Mouse (Mus musculus) MEL (cell line): ENCODE measurements around the gene Mpg. TPM values are rescaled to one million over a fixed set of nuclear protein-coding genes. Genes with fewer than 3 reads are reported as not detected.

ENCODE experiments used
- DNase-seq: peaks from one replicate; pipeline ENCODE4 v3.0.0; 2011; ENCODE audit warnings: low read depth, low spot score
- H3K27ac ChIP-seq: 2 replicates; pipeline ENCODE4 v1.5.1; 2012; ENCODE audit warnings: low read depth, mild to moderate bottlenecking, control low read depth, low read length, moderate library complexity; ENCODE audit not compliant: control insufficient read depth
- H3K27me3 ChIP-seq, 2 experiments: fragments of 150-350 bp in 1 of 2; sonication (generic) in 1 of 2; 2 replicates each; pipeline ENCODE4 v1.6.1; 2012; ENCODE audit warnings: low read length in 2 of 2, mild to moderate bottlenecking in 2 of 2, improper control_type of control experiment in 1 of 2, moderate library complexity in 1 of 2; ENCODE audit not compliant: insufficient read depth in 2 of 2, control insufficient read depth in 1 of 2
- H3K36me3 ChIP-seq, 2 experiments: 2 replicates each; pipeline ENCODE4 v1.6.1; 2012 to 2014; ENCODE audit warnings: low read length in 2 of 2, improper control_type of control experiment in 1 of 2, inconsistent platforms in 1 of 2, mild to moderate bottlenecking in 1 of 2; ENCODE audit not compliant: insufficient read depth in 2 of 2, control insufficient read depth in 1 of 2
- H3K4me1 ChIP-seq, 2 experiments: fragments of 150-350 bp in 1 of 2; sonication (generic) in 1 of 2; 2 replicates each; pipeline ENCODE4 v1.6.1; 2012; ENCODE audit warnings: low read length in 2 of 2, improper control_type of control experiment in 1 of 2, mild to moderate bottlenecking in 1 of 2; ENCODE audit not compliant: insufficient read depth in 2 of 2, control insufficient read depth in 1 of 2
- H3K4me3 ChIP-seq, 2 experiments: fragments of 150-350 bp in 1 of 2; sonication (generic) in 1 of 2; 2 replicates each; pipeline ENCODE4 v1.5.1; 2012; ENCODE audit warnings: low read depth in 2 of 2, low read length in 2 of 2, mild to moderate bottlenecking in 2 of 2, moderate library complexity in 2 of 2, control low read depth in 1 of 2, improper control_type of control experiment in 1 of 2; ENCODE audit not compliant: control insufficient read depth in 1 of 2, insufficient read depth in 1 of 2
- H3K79me2 ChIP-seq: 2 replicates; pipeline ENCODE4 v1.6.1; 2012; ENCODE audit warnings: mild to moderate bottlenecking, low read length, moderate library complexity; ENCODE audit not compliant: control insufficient read depth, poor library complexity, insufficient read depth
- H3K9ac ChIP-seq: 2 replicates; pipeline ENCODE4 v1.6.1; 2012; ENCODE audit warnings: low read depth, mild to moderate bottlenecking, control low read depth, low read length, moderate library complexity; ENCODE audit not compliant: control insufficient read depth, poor library complexity, severe bottlenecking
- H3K9me3 ChIP-seq: fragments of 150-350 bp; sonication (generic); replicated peaks from 2 replicates; pipeline ENCODE4 v1.6.1; 2012; ENCODE audit warnings: mild to moderate bottlenecking, low read length, improper control_type of control experiment, moderate library complexity; ENCODE audit not compliant: insufficient read depth
- CHD1 ChIP-seq: IDR thresholded peaks from 2 replicates; pipeline ENCODE4 v1.6.1; 2012; ENCODE audit warnings: low read depth, mild to moderate bottlenecking, inconsistent platforms, low read length, improper control_type of control experiment
- CTCF ChIP-seq, 3 experiments: IDR thresholded peaks in 2 of 3; conservative IDR thresholded peaks in 1 of 3; 2 replicates each; pipeline ENCODE4 v1.5.1; 2011 to 2012; ENCODE audit warnings: low read length in 3 of 3, low read depth in 2 of 3, mild to moderate bottlenecking in 2 of 3, improper control_type of control experiment in 1 of 3, inconsistent platforms in 1 of 3, mixed read lengths in 1 of 3, moderate library complexity in 1 of 3; ENCODE audit not compliant: control insufficient read depth in 1 of 3, insufficient read depth in 1 of 3, poor library complexity in 1 of 3, severe bottlenecking in 1 of 3
- GATA1 ChIP-seq: IDR thresholded peaks from 2 replicates; pipeline ENCODE4 v1.6.1; 2011; ENCODE audit warnings: low read depth, low read length, improper control_type of control experiment
- HCFC1 ChIP-seq: IDR thresholded peaks from 2 replicates; pipeline ENCODE4 v1.6.1; 2012; ENCODE audit warnings: low read depth, mild to moderate bottlenecking, inconsistent platforms, low read length, improper control_type of control experiment, moderate library complexity
- MAFK ChIP-seq: IDR thresholded peaks from 2 replicates; pipeline ENCODE4 v1.6.1; 2011; ENCODE audit warnings: low read depth, mild to moderate bottlenecking, low read length, improper control_type of control experiment, borderline replicate concordance
- MAX ChIP-seq: IDR thresholded peaks from 2 replicates; pipeline ENCODE4 v1.6.1; 2011; ENCODE audit warnings: low read length, improper control_type of control experiment
- MYC ChIP-seq: IDR thresholded peaks from 2 replicates; pipeline ENCODE4 v1.6.1; 2011; ENCODE audit warnings: low read depth, mild to moderate bottlenecking, low read length, improper control_type of control experiment, moderate library complexity
- NRF1 ChIP-seq: IDR thresholded peaks from 2 replicates; pipeline ENCODE4 v1.6.1; 2014; ENCODE audit warnings: low read depth, mild to moderate bottlenecking, inconsistent platforms, low read length, improper control_type of control experiment, moderate library complexity; ENCODE audit not compliant: poor library complexity, insufficient read depth, severe bottlenecking
- POLR2A ChIP-seq, 2 experiments: IDR thresholded peaks; 2 replicates each; pipeline ENCODE4 v1.6.1; 2011 to 2012; ENCODE audit warnings: low read length in 2 of 2, mild to moderate bottlenecking in 2 of 2, control low read depth in 1 of 2, improper control_type of control experiment in 1 of 2, low read depth in 1 of 2, moderate library complexity in 1 of 2; ENCODE audit not compliant: control insufficient read depth in 1 of 2, insufficient read depth in 1 of 2, poor library complexity in 1 of 2
- POLR2AphosphoS2 ChIP-seq: IDR thresholded peaks from 2 replicates; pipeline ENCODE4 v1.6.1; 2011; ENCODE audit warnings: low read length, improper control_type of control experiment
- TAL1 ChIP-seq: IDR thresholded peaks from 2 replicates; pipeline ENCODE4 v1.6.1; 2012; ENCODE audit warnings: mild to moderate bottlenecking, inconsistent platforms, low read length, moderate library complexity, mixed read lengths
- TBP ChIP-seq: IDR thresholded peaks from 2 replicates; pipeline ENCODE4 v1.8.0; 2011; ENCODE audit warnings: low read depth, low read length, improper control_type of control experiment
- UBTF ChIP-seq: IDR thresholded peaks from 2 replicates; pipeline ENCODE4 v1.6.1; 2012; ENCODE audit warnings: low read depth, mild to moderate bottlenecking, inconsistent platforms, low read length, improper control_type of control experiment, moderate library complexity, borderline replicate concordance; ENCODE audit not compliant: insufficient read depth
- polyA plus RNA-seq, 2 experiments: library from polyadenylated mRNA; stranded (reverse) in 1 of 2; unstranded in 1 of 2; fragments of >175 nt in 1 of 2; fragments of >200 nt in 1 of 2; gene quantifications; 2 replicates each; pipeline versions ENCODE4 v1.2.1 to v1.2.4; 2012; ENCODE audit warnings: low replicate concordance in 2 of 2, low read depth in 1 of 2; ENCODE audit not compliant: insufficient read length in 2 of 2, insufficient read depth in 1 of 2, missing spikeins in 1 of 2
- total RNA-seq: library from RNA; depleted of rRNA; stranded (reverse); fragments of 300-350 nt; gene quantifications from 2 replicates; pipeline ENCODE4 v1.2.3, GENCODE M21; 2012

Gene Mpg
- total and polyA plus RNA-seq, 3 experiments = 42.0 to 43.2 TPM; not detected in 1

GRCm38 (mm10) chr11:32221225-32221950, 4.9 kb upstream of the Mpg start:
- Histone ChIP-seq H3K27ac (no peak overlapping the region), H3K36me3 (peaks cover 0 to 13% of the 10 kb centered on the region in 2 experiments; a peak in 2 of 4 replicates), H3K4me3 (peak overlapping the region; percentile 60 to 74), H3K4me1 (peaks cover 9 to 21% of the 10 kb centered on the region in 2 experiments), H3K27me3 (peaks cover 10 to 14% of the 10 kb centered on the region in 2 experiments), H3K79me2 (peaks cover 3% of the 10 kb centered on the region; the same call in 1 of the 2 replicates), H3K9me3 (no peaks in the 10 kb centered on the region), H3K9ac (peak overlapping the region; percentile 79)
- DNase-seq = peak; percentile 53
- TF ChIP-seq POLR2A (IDR thresholded peaks at IDR 0.05; ENCODE audit: control insufficient read depth in 1 of 2, insufficient read depth in 1 of 2, low read depth in 1 of 2, low read length in 2 of 2, poor library complexity in 1 of 2) (no peak; a peak in 1 of 4 replicates), HCFC1 (no peak), GATA1 (no peak), MAFK (no peak), UBTF (no peak), CTCF (IDR thresholded peaks at IDR 0.05 in 2 of 3, conservative IDR thresholded peaks at IDR 0.05 in 1 of 3; ENCODE audit: control insufficient read depth in 1 of 3, insufficient read depth in 1 of 3, low read depth in 2 of 3, low read length in 3 of 3, poor library complexity in 1 of 3, severe bottlenecking in 1 of 3) (no peak), MYC (no peak), MAX (no peak), POLR2AphosphoS2 (no peak)

DNA sequence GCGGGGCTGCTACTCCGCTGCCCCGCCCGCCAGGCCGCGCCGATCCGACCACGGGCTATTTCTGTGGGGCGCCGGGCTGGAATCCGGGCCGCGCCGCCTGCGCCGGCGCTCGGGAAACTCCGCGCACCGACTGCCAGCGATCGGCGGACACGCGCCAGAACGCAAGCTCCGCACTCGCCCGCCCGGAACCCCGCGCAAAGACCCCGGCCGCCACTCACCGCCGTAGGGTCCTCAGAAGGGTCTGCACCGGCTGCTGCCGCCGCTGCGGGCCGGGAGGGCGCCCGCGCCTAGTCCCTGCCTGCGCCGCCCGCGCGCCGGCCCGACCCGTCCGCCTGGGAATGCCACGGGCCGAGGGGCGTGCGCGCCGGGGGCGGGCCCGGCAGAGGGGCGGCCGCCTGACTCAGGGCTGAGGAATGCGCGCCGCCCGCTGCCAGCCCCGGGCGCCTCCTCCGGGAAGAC, 4.3 kb upstream of the Mpg start, which contains the start of gene Rhbdf1:
TSS of gene Rhbdf1 (minus strand) at position 350 of the 459 bp plus-strand sequence.
- Histone ChIP-seq H3K9ac (peak within 1 kb of the TSS; percentile 79), H3K36me3 (peaks cover 0 to 13% of the 10 kb centered on the region in 2 experiments; a peak in 2 of 4 replicates), H3K4me3 (peak within 1 kb of the TSS; percentile 60 to 74), H3K27ac (no peak within 1 kb of the TSS), H3K27me3 (peaks cover 10 to 14% of the 10 kb centered on the region in 2 experiments), H3K79me2 (peaks cover 9% of the 10 kb centered on the region), H3K4me1 (peaks cover 9 to 24% of the 10 kb centered on the region in 2 experiments), H3K9me3 (no peaks in the 10 kb centered on the region)
- no peak for DNase-seq
- no peak for TF ChIP-seq MAX
- TF ChIP-seq TBP = no peak
- peak; percentile 32; the same call in 1 of the 2 replicates for TF ChIP-seq NRF1

GRCm38 (mm10) chr11:32222570-32223194, 3.6 kb upstream of the Mpg start:
- no peak overlapping the region for H3K27ac ChIP-seq
- peaks cover 9 to 29% of the 10 kb centered on the region in 2 experiments for H3K4me1 ChIP-seq
- TF ChIP-seq TBP (no peak), POLR2A (IDR thresholded peaks at IDR 0.05; ENCODE audit: control insufficient read depth in 1 of 2, insufficient read depth in 1 of 2, low read depth in 1 of 2, low read length in 2 of 2, poor library complexity in 1 of 2) (no peak), TAL1 (no peak), CHD1 (no peak)
- H3K9ac ChIP-seq = peak overlapping the region; percentile 79
- H3K36me3 ChIP-seq = peaks cover 0 to 13% of the 10 kb centered on the region in 2 experiments; a peak in 2 of 4 replicates
- H3K9me3 ChIP-seq = no peaks in the 10 kb centered on the region
- peak overlapping the region; percentile 51 to 60; a peak in 3 of 4 replicates for H3K4me3 ChIP-seq
- peaks cover 10 to 14% of the 10 kb centered on the region in 2 experiments for H3K27me3 ChIP-seq
- peaks cover 11% of the 10 kb centered on the region for H3K79me2 ChIP-seq
- no peak for DNase-seq
